Mouse (Mus musculus) spleen, adult 2 months (tissue): ENCODE results near the gene Frem2. TPM values are rescaled to one million over a fixed set of nuclear protein-coding genes. Genes with fewer than 3 reads are reported as not detected.

Experiments
- DNase-seq, 2 experiments: peaks; one replicate each; pipeline versions ENCODE4 v3.0.0 to v3.0.0-alpha.2; 2012 to 2021; ENCODE audit warnings: low spot score in 2 of 2, low read depth in 1 of 2
- H3K27ac ChIP-seq: fragments of 200-500 bp; 2 replicates; pipeline ENCODE4 v1.5.1; 2012; ENCODE audit warnings: low read length, inconsistent platforms; ENCODE audit not compliant: insufficient read depth
- H3K27me3 ChIP-seq: fragments of 200-500 bp; 2 replicates; pipeline ENCODE4 v1.6.1; 2012; ENCODE audit warnings: mild to moderate bottlenecking, moderate library complexity, low read length, inconsistent platforms; ENCODE audit not compliant: control insufficient read depth, insufficient read depth
- H3K36me3 ChIP-seq: fragments of 200-500 bp; 2 replicates; pipeline ENCODE4 v1.6.1; 2012; ENCODE audit warnings: mild to moderate bottlenecking, low read length, inconsistent platforms; ENCODE audit not compliant: control insufficient read depth, insufficient read depth
- H3K4me1 ChIP-seq: fragments of 200-500 bp; 2 replicates; pipeline ENCODE4 v1.6.1; 2011; ENCODE audit warnings: inconsistent platforms; ENCODE audit not compliant: control insufficient read depth, insufficient read depth, insufficient read length
- H3K4me3 ChIP-seq: fragments of 200-500 bp; 2 replicates; pipeline ENCODE4 v1.5.1; 2011; ENCODE audit warnings: mild to moderate bottlenecking, inconsistent platforms; ENCODE audit not compliant: insufficient read depth, insufficient read length; ENCODE audit errors: extremely low read depth
- CTCF ChIP-seq: fragments of 200-500 bp; IDR thresholded peaks from 2 replicates; pipeline ENCODE4 v1.5.1; 2011; ENCODE audit warnings: mild to moderate bottlenecking, inconsistent platforms; ENCODE audit not compliant: insufficient read depth, insufficient read length, insufficient replicate concordance; ENCODE audit errors: extremely low read depth
- POLR2A ChIP-seq: fragments of 200-500 bp; IDR thresholded peaks from 2 replicates; pipeline ENCODE4 v1.6.1; 2011; ENCODE audit warnings: low read depth, low read length, inconsistent platforms
- WGBS: fragments of 180-500 bp; shearing (Covaris S2); methylation state at CpG from one replicate; pipeline ENCODE4 v1.1.7; 2018; 5-methylcytosine and 5-hydroxymethylcytosine counted together
- polyA plus RNA-seq: library from polyadenylated mRNA; depleted of rRNA; stranded (reverse); fragments of >200 nt; gene quantifications from 2 replicates; pipeline ENCODE4 v1.2.3, GENCODE M21; 2012

Frem2 gene
- polyA plus RNA-seq, 1 experiment, result 1.2 TPM

GRCm38 (mm10) chr3:53594471-53594870 lies 62.7 kb downstream of the Frem2 start:
- 82% methylated on average over 4 of the region's 4 CpGs for WGBS
- no peak for DNase-seq

DNA sequence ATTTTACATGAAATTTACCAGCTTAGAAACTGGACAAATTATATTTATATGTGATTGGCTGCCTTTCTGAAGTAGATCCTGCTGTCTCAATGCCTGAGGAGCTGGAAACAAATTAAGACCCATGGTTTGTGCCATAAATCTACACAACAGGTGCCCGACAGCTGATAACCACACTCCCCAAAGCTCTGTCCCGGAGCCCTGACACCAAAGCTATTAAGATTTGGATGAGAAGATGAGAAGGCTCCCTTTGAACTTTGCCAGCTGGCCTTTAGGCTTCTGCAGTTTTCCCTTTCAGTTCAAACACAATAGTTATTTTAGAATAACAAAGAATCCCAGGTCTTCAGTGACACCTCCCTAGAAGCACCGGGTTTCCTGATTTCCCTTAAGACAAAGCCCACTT lies 63.4 kb downstream of the Frem2 start:
- WGBS, result 52% methylated on average over 3 of the region's 3 CpGs
- no peaks in the 10 kb centered on the region for H3K4me1 ChIP-seq
- no peak overlapping the region for H3K27ac ChIP-seq
- DNase-seq, result no peak
- H3K4me3 ChIP-seq, result no peak overlapping the region
- H3K27me3 ChIP-seq, result no peaks in the 10 kb centered on the region
- TF ChIP-seq CTCF (no peak), POLR2A (no peak)
- no peaks in the 10 kb centered on the region for H3K36me3 ChIP-seq

More at GRCm38 (mm10) chr3:53594471-53594870, 62.7 kb downstream of the Frem2 start:
- H3K27me3 ChIP-seq, result no peaks in the 10 kb centered on the region
- H3K27ac ChIP-seq, result no peak overlapping the region
- no peak for TF ChIP-seq POLR2A
- no peak for TF ChIP-seq CTCF
- no peaks in the 10 kb centered on the region for H3K4me1 ChIP-seq
- H3K36me3 ChIP-seq, result no peaks in the 10 kb centered on the region
- H3K4me3 ChIP-seq, result no peak overlapping the region

- Histone ChIP-seq H3K27me3 (no peaks in the 10 kb centered on the region), H3K4me1 (no peaks in the 10 kb centered on the region), H3K36me3 (no peaks in the 10 kb centered on the region), H3K27ac (no peak overlapping the region), H3K4me3 (no peak overlapping the region)
- TF ChIP-seq POLR2A (no peak), CTCF (no peak)
- WGBS, result 87% methylated on average over 7 of the region's 7 CpGs
- no peak for DNase-seq
Observed at GRCm38 (mm10) chr3:53592036-53592435, 65.1 kb downstream of the Frem2 start.

- Histone ChIP-seq H3K4me1 (no peaks in the 10 kb centered on the region), H3K27me3 (no peaks in the 10 kb centered on the region), H3K27ac (no peak overlapping the region), H3K36me3 (no peaks in the 10 kb centered on the region), H3K4me3 (no peak overlapping the region)
- DNase-seq, result peak in 1 of 2 experiments; percentile 5
- TF ChIP-seq POLR2A (no peak), CTCF (no peak)
- 4% methylated on average over 2 of the region's 2 CpGs for WGBS
Observed at GRCm38 (mm10) chr3:53590139-53590621, 67.0 kb downstream of the Frem2 start.

DNA sequence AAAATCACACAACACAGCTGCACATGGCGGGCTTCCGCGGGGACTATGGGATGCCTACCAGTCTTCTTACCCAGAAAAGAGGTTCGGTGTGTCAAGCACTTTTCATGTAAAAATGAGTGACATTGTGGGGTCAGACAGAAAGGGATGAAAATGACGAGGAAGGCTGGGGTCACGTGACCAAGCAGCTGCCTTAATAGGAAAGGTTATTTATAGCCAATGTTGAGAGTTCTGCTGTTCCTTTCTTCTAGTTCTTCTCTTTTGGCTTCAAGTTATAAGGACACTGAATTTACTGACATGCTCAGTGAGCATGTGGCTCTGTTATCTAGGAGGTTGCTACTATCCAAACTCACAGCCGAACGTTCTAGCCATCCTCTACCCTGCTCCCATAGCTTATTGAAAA lies 73.9 kb downstream of the Frem2 start:
- Histone ChIP-seq H3K4me3 (no peak overlapping the region), H3K27ac (no peak overlapping the region), H3K27me3 (no peaks in the 10 kb centered on the region), H3K36me3 (no peaks in the 10 kb centered on the region), H3K4me1 (no peaks in the 10 kb centered on the region)
- no peak for TF ChIP-seq POLR2A
- no peak for TF ChIP-seq CTCF
- no peak for DNase-seq
- 78% methylated on average over 8 of the region's 8 CpGs for WGBS

DNA sequence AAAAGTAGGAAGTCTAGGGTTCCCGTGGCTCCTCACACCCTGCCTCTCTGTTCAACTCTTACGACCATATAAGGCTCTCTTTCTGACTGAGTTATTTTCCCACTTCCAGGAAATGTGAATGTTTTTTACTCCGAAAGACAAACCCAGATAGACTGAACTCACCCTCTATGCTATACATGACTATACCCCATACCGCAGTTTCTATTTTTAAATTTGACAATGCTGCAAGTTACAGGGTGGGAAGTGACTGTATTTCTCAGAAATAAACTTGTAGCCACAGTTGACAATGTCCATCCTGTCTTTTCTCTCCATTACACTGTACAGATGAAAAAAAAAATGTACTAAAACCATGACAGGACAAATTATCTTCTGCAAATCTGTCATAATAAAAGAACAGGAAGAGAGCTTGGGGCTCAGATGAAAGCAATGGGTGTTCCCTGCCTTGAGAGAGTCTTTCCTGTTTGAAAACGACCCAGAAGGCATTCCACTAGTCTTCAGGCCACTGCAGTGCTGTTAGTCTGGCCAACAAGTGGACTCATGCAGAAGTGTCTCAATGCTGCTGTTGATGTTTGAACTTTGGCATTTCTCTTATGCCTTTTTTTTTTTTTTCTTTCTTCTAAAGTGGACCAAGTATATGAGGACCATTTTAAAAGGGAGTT lies 76.4 kb downstream of the Frem2 start:
- WGBS, result 7% methylated on average over 5 of the region's 5 CpGs

GRCm38 (mm10) chr3:53579121-53579704 lies 77.9 kb downstream of the Frem2 start:
- H3K4me3 ChIP-seq, result no peak overlapping the region
- 93% methylated on average over 10 of the region's 10 CpGs for WGBS
- no peak for TF ChIP-seq CTCF
- no peak for DNase-seq
- no peaks in the 10 kb centered on the region for H3K4me1 ChIP-seq
- H3K36me3 ChIP-seq, result no peaks in the 10 kb centered on the region
- no peaks in the 10 kb centered on the region for H3K27me3 ChIP-seq
- no peak overlapping the region for H3K27ac ChIP-seq

More for the DNA sequence above, 76.4 kb downstream of the Frem2 start:
- H3K4me1 ChIP-seq, result no peaks in the 10 kb centered on the region
- H3K27me3 ChIP-seq, result no peaks in the 10 kb centered on the region
- no peak overlapping the region for H3K27ac ChIP-seq
- TF ChIP-seq CTCF, result no peak
- TF ChIP-seq POLR2A, result no peak
- H3K36me3 ChIP-seq, result no peaks in the 10 kb centered on the region
- DNase-seq, result no peak
- no peak overlapping the region for H3K4me3 ChIP-seq
